Mouse (Mus musculus) liver, postnatal 0 days (tissue): ENCODE results near the gene Mef2d.

Source experiments
- CTCF ChIP-seq: sonication (generic); IDR thresholded peaks from 2 replicates; pipeline ENCODE4 v1.5.1; 2016; ENCODE audit warnings: antibody characterized with exemption, low read depth
- EP300 ChIP-seq: IDR thresholded peaks from 2 replicates; pipeline ENCODE4 v1.6.1; 2016; ENCODE audit warnings: antibody characterized with exemption, low read depth, mild to moderate bottlenecking

DNA sequence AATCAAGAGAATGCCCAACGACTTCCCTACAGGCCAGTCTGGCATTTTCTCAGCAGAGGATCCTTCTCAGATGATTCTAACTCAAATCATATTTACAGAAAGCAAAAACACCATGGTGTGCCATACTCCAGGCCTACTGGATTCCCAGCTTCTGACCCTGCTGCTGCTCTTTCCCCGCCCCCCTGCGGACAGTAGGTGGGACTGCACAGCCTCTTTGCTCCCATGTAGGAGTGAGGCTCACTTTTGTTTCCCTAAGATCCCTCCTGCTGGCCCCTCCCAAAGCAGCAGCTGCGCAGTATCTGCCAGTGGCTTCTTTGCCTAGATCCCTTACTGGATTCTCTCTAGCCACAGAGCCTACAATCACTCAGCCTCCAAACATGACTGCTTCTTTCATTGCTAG lies 36.0 kb upstream of the Mef2d start:
- no peak for TF ChIP-seq CTCF
- TF ChIP-seq EP300: no peak
